Mouse (Mus musculus) cerebellum, adult 11 months (tissue): ENCODE data around the gene Gse1.
A peak's percentile ranks its signal among the peaks of the same experiment; 100 is the strongest.

Experiments
- DNase-seq: peaks from one replicate; pipeline ENCODE4 v3.0.0; 2022

The Gse1 gene

GRCm38 (mm10) chr8:120489771-120490281, 261.6 kb downstream of the Gse1 start:
- DNase-seq = peak; percentile 49

GRCm38 (mm10) chr8:120490354-120491141, 262.3 kb downstream of the Gse1 start:
- DNase-seq = peak; percentile 30

DNA sequence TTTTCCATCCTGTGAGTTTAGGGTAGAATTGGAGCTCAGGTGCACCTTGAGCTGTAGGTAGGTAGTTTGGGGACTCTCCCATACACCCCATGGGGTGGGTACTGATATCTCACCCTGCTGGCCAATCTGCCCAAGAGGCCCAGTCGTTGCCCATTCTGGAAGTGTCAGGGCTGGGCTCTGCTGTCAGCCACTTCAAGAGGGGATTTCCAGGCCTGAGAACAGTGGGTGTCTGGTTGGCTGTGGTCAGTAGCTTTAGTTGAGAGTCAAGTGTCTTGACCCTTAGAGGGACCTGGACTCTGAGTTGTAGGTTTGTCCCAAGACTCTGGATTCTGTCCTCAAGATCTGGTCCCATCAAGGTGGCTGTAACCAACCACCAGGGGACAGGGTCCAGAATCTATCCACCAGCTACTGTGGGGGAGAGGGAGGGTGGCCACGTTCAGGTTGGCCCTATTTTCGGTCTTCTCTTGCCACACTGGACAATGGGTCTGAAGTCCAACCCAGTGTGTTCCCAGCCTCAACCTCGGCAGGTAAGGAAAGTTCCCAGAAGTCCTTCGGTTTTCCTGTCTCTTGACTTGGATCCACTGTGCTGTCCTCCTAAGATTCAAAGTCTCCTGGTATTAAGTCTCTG, 263.0 kb downstream of the Gse1 start:
- peak; percentile 17 for DNase-seq

DNA sequence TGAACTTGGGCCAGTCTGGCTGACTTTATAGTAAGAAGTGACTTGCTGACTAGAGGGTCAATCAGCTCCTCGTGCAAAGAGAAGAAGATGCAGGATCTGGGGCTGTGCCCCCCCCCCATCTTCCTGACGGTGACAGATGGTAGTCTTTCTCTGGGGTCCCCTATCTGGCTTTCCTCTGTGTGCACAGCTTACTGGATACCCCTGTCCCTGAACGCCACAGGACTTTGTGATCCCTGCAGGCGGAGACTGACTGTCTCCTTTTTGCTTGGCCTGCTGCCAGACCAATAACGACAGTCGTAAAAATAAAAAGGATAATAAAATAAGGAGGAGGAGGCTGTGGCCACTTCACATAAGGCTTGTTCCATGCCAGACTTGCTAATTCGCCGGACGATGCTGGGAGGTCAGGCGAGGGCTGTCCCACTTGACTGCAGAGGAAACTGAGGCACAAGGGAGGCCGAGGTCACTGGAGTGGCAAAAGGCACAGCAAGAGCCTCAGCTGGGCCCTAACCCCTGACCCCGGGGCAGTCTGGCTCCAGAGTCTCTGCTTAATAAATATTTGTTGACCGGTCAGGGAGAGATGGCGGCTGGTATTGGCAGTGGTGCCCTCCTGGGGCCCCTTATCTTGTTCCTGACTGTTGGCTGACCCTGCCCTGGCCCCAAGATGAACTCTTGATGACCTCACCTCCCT, 264.1 kb downstream of the Gse1 start:
- DNase-seq = peak; percentile 24

DNA sequence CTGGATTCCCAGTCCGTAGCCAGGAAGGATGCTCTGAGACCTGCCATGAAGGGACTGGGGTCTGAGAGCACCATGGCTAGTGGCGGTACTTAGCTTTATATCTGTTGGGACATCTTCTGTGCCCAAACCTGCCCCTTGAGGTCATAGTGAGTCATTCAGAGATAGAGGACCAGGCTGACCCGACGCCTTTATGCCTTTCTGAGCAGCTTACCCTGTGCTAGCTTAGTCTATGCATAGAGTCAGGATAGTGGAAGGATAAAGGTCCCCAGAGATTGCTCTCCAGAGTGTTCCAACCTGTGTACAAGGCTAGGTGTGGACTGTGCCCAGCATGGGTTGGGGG, 264.6 kb downstream of the Gse1 start:
- no peak for DNase-seq

- no peak for DNase-seq
Measured at GRCm38 (mm10) chr8:120493508-120494464, 265.5 kb downstream of the Gse1 start.

- peak; percentile 57 for DNase-seq
Measured at GRCm38 (mm10) chr8:120494903-120495302, 266.6 kb downstream of the Gse1 start.

DNA sequence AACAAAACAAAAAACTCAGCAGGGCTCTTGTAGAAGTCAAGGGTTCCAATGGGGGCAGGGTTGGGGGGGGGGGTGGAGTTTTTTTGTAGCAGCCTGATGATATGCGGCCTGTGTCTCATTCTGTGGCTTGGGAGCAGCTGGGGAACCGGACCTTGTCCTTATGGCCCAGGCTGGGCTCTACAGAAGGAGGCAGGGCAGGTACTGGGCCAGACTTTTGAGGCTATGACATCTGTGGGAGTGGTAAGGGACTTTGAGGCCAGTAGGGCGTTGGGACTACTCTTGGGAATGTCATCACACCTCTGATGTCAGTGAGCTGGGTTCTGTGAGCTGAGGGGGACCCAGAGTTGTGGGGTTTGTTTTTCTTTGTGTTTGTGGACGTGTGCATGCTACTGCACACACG, 267.2 kb downstream of the Gse1 start:
- no peak for DNase-seq

DNA sequence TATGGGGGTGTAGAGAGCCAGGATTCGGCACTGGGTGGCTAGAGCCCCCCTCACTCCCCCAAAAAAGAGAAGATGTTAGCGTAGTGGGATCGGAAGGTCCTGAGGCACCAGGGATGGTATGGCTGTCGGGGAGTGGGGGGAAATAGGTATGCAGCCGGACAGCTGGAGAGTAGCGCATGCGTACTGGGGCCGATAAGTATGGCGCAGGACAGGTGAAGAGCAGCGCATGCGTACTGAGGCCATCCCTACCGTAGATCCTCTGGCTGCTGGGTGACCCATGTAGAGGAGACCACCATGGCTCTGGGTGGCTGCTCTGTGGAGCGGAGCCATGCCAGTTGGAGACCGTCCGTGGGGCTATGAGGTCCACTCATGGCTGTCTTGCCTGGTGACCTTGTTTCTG, 268.2 kb downstream of the Gse1 start:
- no peak for DNase-seq

GRCm38 (mm10) chr8:120497503-120497946, 269.3 kb downstream of the Gse1 start:
- DNase-seq = peak; percentile 16

DNA sequence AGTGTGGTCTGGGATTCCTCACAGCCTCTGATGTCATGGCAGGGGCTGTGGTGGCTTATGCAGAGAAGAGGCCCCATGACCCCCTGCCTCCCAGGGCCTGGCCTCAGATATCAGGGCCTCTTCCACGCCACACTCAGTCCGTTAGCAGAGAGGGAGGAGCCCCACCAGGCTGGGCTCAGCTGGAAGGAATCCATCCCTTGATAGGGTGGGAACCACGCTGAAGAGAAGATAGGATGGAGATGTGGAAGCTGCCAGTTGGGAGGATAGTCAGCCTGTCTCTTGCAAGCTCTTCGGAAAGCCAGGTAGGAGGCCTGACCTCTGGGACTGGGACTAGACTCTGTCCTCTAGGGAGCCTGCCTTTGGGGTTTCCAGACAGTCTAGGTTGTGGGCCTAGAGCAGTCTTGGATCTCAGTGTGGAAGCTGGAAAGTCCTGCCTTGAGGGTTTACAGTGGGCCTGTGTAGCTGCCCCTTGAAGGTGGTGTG, 270.1 kb downstream of the Gse1 start:
- DNase-seq = peak; percentile 20

DNA sequence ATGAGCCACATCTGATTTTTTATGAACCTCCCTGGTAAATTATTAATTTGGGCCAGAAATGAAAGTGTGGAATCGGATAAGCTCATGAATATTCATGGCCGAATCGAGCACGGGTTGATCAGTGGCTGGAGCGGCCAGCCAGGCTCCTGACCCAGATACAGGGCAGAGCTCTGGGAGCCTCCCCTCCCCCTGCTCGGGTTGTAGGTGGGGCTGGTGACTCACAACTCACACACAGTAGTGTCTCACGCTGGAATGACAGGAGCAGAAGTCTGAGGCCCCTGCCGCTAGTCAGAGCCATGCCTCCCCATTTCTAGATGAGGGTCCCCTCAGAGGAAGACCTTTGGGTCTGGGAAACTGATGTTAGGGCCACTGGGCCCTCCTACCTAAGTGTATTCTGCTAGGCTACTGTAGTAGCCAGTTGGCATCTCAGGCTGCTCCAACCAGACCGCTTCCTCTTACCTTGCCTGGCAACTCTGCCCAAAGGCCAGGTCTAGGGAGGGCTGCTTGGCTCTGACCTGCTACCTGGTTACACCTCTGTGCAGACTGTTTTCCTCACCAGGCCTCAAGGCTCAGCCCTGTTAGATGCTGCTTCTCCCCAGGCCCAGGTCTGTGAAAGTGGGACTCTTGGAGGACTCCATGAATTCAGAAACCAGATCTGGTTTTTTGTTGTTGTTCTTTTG, 270.8 kb downstream of the Gse1 start:
- peak; percentile 74 for DNase-seq

DNA sequence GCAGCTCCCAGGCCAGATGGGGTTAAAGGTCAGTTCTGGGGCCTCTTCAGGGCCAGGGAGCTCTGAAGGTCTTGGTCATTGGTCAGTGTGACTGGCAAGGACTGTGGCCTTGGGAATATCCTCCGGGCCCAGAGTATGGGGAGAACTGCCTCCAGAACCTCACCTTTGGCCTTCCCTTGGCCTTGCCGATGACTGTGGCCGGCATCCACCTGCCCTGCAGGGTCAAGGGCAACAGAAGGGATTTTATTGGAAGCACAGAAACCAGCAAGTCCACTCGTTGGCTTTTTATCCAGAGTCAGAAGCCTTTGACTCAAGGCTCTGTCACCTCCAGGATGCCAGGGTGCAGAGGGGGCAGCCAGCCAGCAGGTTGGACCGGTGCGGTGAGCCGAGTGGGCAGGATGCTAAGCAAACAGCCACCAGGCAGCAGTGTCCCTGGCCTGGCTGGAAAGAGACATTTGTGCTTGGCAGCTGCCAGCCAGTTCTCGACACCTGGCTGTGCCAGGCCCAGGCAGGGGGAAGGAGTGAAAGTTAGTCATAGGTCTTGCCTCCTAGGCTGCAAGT, 272.5 kb downstream of the Gse1 start:
- DNase-seq = peak; percentile 55

- no peak for DNase-seq
Measured at GRCm38 (mm10) chr8:120501426-120501825, 273.2 kb downstream of the Gse1 start.

GRCm38 (mm10) chr8:120502428-120502827, 274.2 kb downstream of the Gse1 start:
- no peak for DNase-seq

GRCm38 (mm10) chr8:120504251-120505081, 276.2 kb downstream of the Gse1 start:
- peak; percentile 77 for DNase-seq

DNA sequence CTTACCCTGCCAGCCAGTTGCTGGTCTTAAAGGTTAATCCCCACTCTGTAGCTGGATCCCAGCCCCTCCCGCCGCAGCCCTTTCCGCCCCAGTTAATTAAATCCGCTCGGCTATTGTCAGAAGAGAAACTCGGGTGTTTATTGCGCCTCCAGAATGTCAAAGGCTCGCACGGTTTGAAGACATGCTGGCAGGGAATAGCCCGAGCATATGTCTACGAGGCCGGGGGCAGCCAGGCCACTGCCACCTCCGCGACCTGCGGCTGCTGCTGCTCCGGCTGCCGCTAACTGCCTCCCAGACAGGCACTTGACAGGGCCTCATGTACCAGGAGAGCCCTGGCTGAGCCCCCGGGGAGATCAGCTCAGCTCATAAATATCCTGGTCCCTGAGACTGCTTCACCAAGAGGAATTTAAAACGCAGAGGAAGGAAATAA, 276.8 kb downstream of the Gse1 start:
- peak; percentile 82 for DNase-seq

DNA sequence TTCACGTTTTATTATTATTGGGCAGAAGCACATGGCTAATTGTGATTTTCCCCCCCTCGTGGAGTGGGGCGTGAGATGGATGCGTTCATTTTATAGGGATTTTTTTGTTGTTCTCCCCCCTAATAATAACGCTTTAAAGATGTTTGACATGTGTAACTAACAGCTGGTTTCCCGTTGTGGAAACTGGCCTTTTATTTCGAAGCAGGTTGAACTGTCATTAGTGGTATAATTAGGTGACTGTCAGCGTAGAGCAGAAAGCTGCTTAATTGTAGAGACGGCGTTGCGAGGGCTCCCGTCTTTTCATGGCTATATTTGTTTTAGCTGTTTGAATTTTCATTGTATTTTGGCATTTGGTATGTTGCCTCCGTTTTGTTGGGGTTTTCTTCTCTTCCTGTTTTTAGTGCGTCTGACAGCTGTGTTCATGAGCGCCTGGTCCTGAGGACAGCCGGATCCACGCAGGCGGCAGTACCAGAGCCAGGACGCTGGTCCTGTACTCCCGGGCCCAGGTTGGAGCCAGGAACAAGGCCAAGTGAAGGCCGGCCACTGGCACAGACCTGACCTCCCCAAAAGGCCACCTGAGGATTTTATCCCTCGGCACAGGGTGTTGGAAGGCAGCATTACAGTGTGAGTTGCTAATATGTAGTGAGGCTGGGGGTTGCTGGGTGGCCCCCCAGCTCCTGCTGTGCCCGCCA, 277.5 kb downstream of the Gse1 start:
- DNase-seq = no peak

DNA sequence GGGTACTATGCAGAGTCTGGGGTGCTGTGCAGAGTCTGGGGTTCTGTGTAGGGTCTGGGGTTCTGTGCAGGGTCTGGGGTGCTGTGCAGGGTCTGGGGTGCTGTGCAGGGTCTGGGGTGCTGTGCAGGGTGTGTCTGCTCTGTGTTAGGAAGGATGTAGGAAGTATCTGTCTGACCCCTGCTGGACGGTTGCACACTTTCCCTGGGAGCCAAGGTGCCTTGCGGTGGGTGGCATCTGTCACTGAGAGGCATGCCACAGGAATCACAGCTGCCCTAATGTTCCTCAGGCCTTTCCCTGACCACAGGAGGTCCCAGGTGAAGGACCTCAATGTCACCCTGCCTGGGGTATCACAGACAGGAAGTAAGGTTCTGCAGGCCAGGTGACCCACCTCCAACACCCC, 278.3 kb downstream of the Gse1 start:
- DNase-seq = no peak

DNA sequence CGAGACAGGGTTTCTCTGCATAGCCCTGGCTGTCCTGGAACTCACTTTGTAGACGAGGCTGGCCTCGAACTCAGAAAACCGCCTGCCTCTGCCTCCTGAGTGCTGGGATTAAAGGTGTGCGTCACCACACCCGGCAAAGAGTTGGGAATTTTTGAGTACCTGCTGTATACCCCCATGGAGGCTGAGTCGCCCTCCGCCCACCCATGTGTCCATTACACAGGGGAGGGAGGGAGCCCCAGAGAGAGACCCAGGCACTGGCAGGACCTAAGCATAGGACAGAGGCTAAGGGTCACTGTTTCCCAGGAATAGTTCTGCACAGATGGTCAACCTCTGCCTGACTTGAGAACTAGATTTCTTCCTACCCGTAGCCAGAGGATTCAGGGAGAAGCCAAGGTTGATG, 279.0 kb downstream of the Gse1 start:
- no peak for DNase-seq
